Mouse (Mus musculus) intestine, embryonic 16.5 days (tissue): ENCODE data around the gene Myt1l. TPM values are rescaled to one million over a fixed set of nuclear protein-coding genes. Genes with fewer than 3 reads are reported as not detected.

Source experiments
- ATAC-seq: fragments of 200-750 bp; cut with Nextera tagmentation; 2 replicates; pipeline ENCODE4 v1.8.0; 2017; ENCODE audit warnings: moderate TSS enrichment, moderate library complexity
- H3K27ac ChIP-seq: fragments of 300-500 bp; sonication (generic); 2 replicates; pipeline ENCODE4 v1.5.1; 2014; ENCODE audit warnings: mild to moderate bottlenecking, low read length
- H3K27me3 ChIP-seq: fragments of 300-500 bp; sonication (generic); replicated peaks from 2 replicates; pipeline ENCODE4 v1.6.1; 2014; ENCODE audit warnings: low read length, control low read depth, mixed read lengths; ENCODE audit not compliant: control insufficient read depth, insufficient read depth
- H3K36me3 ChIP-seq: fragments of 300-500 bp; sonication (generic); 2 replicates; pipeline ENCODE4 v1.6.1; 2014; ENCODE audit warnings: low read length, control low read depth; ENCODE audit not compliant: control insufficient read depth, insufficient read depth
- H3K4me1 ChIP-seq: fragments of 300-500 bp; sonication (generic); 2 replicates; pipeline ENCODE4 v1.6.1; 2014; ENCODE audit warnings: low read length, control low read depth, mixed read lengths; ENCODE audit not compliant: control insufficient read depth, insufficient read depth
- H3K4me2 ChIP-seq: fragments of 300-500 bp; sonication (generic); 2 replicates; pipeline ENCODE4 v1.6.1; 2014; ENCODE audit warnings: low read depth, low read length, control low read depth
- H3K4me3 ChIP-seq: fragments of 300-500 bp; sonication (generic); 2 replicates; pipeline ENCODE4 v1.5.1; 2014; ENCODE audit warnings: mild to moderate bottlenecking, low read length
- H3K9ac ChIP-seq: fragments of 300-500 bp; sonication (generic); 2 replicates; pipeline ENCODE4 v1.6.1; 2014; ENCODE audit warnings: low read depth, low read length
- H3K9me3 ChIP-seq: fragments of 300-500 bp; sonication (generic); 2 replicates; pipeline ENCODE4 v1.6.1; 2016; ENCODE audit warnings: low read length, control low read depth; ENCODE audit not compliant: control insufficient read depth
- WGBS: fragments of 180-500 bp; shearing (Covaris S2); extraction: QIAGEN DNeasy Blood & Tissue Kit; methylation state at CpG from one replicate; pipeline ENCODE4 v1.1.7; 2014; 5-methylcytosine and 5-hydroxymethylcytosine counted together
- polyA plus RNA-seq: library from polyadenylated mRNA; unstranded; fragments of >200 nt; fragmentation: Nextera tagmentation; extraction: Ambion mirVana; gene quantifications from 2 replicates; pipeline ENCODE4 v1.2.1, GENCODE M21; 2015

Gene Myt1l
- polyA plus RNA-seq, 1 experiment from 2014 or later = 3.3 TPM

DNA sequence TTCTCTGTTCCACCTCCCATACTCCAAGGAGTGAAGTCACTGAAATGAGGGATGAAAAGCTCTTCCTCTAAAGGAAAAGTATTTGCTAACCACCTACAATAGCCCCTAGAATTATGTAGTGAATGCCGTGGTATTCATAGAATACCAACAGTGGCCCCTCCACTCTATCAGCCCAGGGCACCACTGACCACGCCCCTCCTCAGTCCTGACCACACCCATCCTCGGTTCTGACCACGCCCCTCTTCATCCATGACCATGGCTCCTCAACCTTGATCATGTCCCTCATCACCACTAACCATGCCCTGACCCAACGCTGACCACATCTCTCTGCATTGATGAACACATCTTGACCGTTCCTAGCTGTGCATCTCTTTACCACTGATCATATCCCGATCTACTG lies 76.5 kb downstream of the Myt1l start:
- Histone ChIP-seq H3K4me1 (no peaks in the 10 kb centered on the region), H3K9ac (no peak overlapping the region), H3K27me3 (no peaks in the 10 kb centered on the region), H3K4me2 (no peak overlapping the region), H3K27ac (no peak overlapping the region), H3K4me3 (no peak overlapping the region), H3K9me3 (no peaks in the 10 kb centered on the region), H3K36me3 (no peaks in the 10 kb centered on the region)
- 81% methylated on average over 7 of the region's 7 CpGs for WGBS
- ATAC-seq = no peak

GRCm38 (mm10) chr12:29605124-29605523 lies 76.9 kb downstream of the Myt1l start:
- no peaks in the 10 kb centered on the region for H3K36me3 ChIP-seq
- no peaks in the 10 kb centered on the region for H3K4me1 ChIP-seq
- no peak overlapping the region for H3K27ac ChIP-seq
- H3K4me2 ChIP-seq = no peak overlapping the region
- no peak for ATAC-seq
- no peaks in the 10 kb centered on the region for H3K9me3 ChIP-seq
- no peak overlapping the region for H3K4me3 ChIP-seq
- no peaks in the 10 kb centered on the region for H3K27me3 ChIP-seq
- 87% methylated on average over 5 of the region's 5 CpGs for WGBS
- H3K9ac ChIP-seq = no peak overlapping the region

DNA sequence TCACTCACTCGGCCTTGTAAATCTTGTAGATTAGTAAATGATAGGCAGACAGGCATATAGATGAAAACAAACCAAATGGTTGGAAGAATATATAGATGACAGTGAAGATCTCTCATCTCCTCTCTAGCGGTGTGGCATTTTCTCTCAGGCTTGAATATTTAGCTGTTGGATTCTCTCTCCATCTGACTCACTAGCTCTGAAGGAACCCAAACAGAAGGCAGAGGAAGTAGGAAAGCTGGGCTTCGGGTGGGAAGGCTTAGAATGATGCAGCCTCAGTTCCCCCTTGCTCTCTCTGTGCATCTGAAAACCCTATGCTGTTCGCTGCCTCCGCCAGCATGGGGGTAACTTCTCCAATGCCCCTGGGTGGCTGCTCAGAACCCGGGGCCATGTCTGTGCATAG lies 78.0 kb downstream of the Myt1l start:
- Histone ChIP-seq H3K4me2 (no peak overlapping the region), H3K9ac (no peak overlapping the region), H3K9me3 (no peaks in the 10 kb centered on the region), H3K27ac (no peak overlapping the region), H3K4me1 (no peaks in the 10 kb centered on the region), H3K4me3 (no peak overlapping the region), H3K27me3 (no peaks in the 10 kb centered on the region), H3K36me3 (no peaks in the 10 kb centered on the region)
- 81% methylated on average over 6 of the region's 6 CpGs for WGBS
- ATAC-seq = no peak

GRCm38 (mm10) chr12:29617746-29618145 lies 89.6 kb downstream of the Myt1l start:
- no peaks in the 10 kb centered on the region for H3K9me3 ChIP-seq
- H3K27ac ChIP-seq = no peak overlapping the region
- no peaks in the 10 kb centered on the region for H3K4me1 ChIP-seq
- H3K36me3 ChIP-seq = no peaks in the 10 kb centered on the region
- no peak for ATAC-seq
- no peaks in the 10 kb centered on the region for H3K27me3 ChIP-seq
- H3K9ac ChIP-seq = no peak overlapping the region
- no peak overlapping the region for H3K4me3 ChIP-seq
- no peak overlapping the region for H3K4me2 ChIP-seq

DNA sequence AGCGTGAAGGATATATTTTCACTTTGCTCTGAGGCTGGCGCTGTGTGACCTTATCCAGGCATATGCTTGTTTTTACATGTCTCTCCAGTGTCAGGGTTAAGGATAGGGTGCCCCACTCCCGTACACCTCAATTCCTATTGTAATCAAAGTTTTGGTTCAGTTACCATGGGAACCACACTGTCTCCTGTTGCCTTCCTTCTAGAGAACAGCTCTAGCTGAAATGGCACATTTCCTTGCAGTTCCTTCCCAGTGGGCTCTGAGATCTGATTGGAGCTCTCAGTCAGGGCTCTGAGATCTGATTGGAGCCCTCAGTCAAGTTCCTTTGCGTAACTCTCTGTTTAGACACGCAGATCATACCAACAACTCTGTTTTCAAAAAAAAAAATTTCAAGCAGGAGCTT lies 93.3 kb downstream of the Myt1l start:
- Histone ChIP-seq H3K27me3 (no peaks in the 10 kb centered on the region), H3K4me2 (no peak overlapping the region), H3K36me3 (no peaks in the 10 kb centered on the region), H3K27ac (no peak overlapping the region), H3K4me3 (no peak overlapping the region), H3K4me1 (no peaks in the 10 kb centered on the region), H3K9me3 (no peaks in the 10 kb centered on the region), H3K9ac (no peak overlapping the region)
- ATAC-seq = no peak
- 67% methylated on average over 5 of the region's 5 CpGs for WGBS

- Histone ChIP-seq H3K4me2 (no peak overlapping the region), H3K27me3 (no peaks in the 10 kb centered on the region), H3K27ac (no peak overlapping the region), H3K4me1 (no peaks in the 10 kb centered on the region), H3K9ac (no peak overlapping the region), H3K9me3 (no peaks in the 10 kb centered on the region), H3K4me3 (no peak overlapping the region), H3K36me3 (no peaks in the 10 kb centered on the region)
- ATAC-seq = no peak
- 67% methylated on average over 15 of the region's 15 CpGs for WGBS
These were observed 100.0 kb downstream of the Myt1l start for GRCm38 (mm10) chr12:29627956-29628750.

- Histone ChIP-seq H3K27me3 (no peaks in the 10 kb centered on the region), H3K4me3 (no peak overlapping the region), H3K27ac (no peak overlapping the region), H3K9ac (no peak overlapping the region), H3K4me2 (no peak overlapping the region), H3K4me1 (no peaks in the 10 kb centered on the region), H3K9me3 (no peaks in the 10 kb centered on the region), H3K36me3 (no peaks in the 10 kb centered on the region)
- 79% methylated on average over 10 of the region's 10 CpGs for WGBS
- no peak for ATAC-seq
These were observed 101.8 kb downstream of the Myt1l start for GRCm38 (mm10) chr12:29629875-29630538.

GRCm38 (mm10) chr12:29634509-29634908 lies 106.3 kb downstream of the Myt1l start:
- H3K9ac ChIP-seq = no peak overlapping the region
- no peak overlapping the region for H3K27ac ChIP-seq
- H3K36me3 ChIP-seq = no peaks in the 10 kb centered on the region
- no peak overlapping the region for H3K4me3 ChIP-seq
- H3K27me3 ChIP-seq = no peaks in the 10 kb centered on the region
- H3K4me2 ChIP-seq = no peak overlapping the region
- 85% methylated on average over 2 of the region's 2 CpGs for WGBS
- no peak for ATAC-seq
- H3K9me3 ChIP-seq = no peaks in the 10 kb centered on the region
- no peaks in the 10 kb centered on the region for H3K4me1 ChIP-seq

GRCm38 (mm10) chr12:29639543-29640196 lies 111.5 kb downstream of the Myt1l start:
- Histone ChIP-seq H3K36me3 (no peaks in the 10 kb centered on the region), H3K4me2 (no peak overlapping the region), H3K27me3 (no peaks in the 10 kb centered on the region), H3K4me3 (no peak overlapping the region), H3K9me3 (no peaks in the 10 kb centered on the region), H3K9ac (no peak overlapping the region), H3K4me1 (no peaks in the 10 kb centered on the region), H3K27ac (no peak overlapping the region)
- ATAC-seq = no peak
- WGBS = 65% methylated on average over 11 of the region's 11 CpGs
